Mouse (Mus musculus): ENCODE results near the gene Nosip.
A peak's percentile ranks its signal among the peaks of the same experiment; 100 is the strongest.

The Nosip gene

GRCm38 (mm10) chr7:45062239-45062835, at the start of gene Nosip, which contains the start of gene Prrg2:
Nosip (plus strand) TSS chr7:45062429.
Prrg2 (minus strand) TSS chr7:45062677.
- DNase-seq, result peak; percentile 96

- DNase-seq, result no peak
Measured at GRCm38 (mm10) chr7:45012824-45013223, 49.4 kb upstream of the Nosip start.

GRCm38 (mm10) chr7:45013366-45014095, 48.7 kb upstream of the Nosip start:
- DNase-seq, result no peak

DNA sequence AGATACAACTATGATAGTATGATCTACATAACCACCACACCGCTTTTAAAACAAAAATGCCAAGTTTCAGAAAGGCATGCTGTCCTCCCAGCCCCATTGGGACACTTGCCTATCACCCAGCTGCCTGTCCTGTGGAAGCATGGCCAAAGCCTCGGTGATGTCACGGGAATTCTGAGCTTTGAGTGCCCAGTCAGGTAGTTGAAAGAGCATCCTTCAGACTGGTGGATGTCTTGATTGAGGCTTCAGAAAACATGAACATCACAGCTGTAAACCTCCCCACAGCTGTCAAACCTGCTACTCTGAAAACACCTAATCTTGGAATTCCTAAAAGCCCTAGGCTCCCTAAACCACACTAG, 48.2 kb upstream of the Nosip start:
- DNase-seq, result no peak

DNA sequence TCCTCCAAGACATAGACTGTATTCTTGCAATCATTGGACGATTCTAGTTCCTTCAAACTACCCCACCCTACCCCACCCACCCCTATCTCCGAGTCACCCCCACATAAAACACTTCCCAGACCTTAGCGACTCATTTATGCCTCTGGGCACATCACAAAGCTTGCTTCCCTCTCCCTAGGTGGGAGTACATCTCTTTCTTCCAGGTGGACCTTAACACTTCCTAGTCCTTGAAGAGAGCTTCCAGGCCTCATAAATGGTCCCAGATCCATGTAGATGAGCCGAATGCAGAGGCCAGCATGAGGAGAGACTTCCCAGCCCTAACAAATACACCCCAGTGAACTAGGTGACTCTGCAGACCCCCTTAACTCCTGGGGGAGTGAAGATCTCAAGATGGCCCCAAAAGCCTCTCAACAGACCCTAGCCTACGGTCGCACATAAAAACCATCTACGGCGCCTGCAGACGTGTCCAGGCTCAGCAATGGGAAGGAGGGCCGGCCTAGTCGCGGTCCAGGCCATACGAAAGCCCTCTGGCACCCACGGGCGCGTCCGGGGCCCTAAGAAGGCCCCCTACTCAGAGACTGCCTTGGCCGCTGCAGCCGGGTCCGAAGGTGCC, 46.8 kb upstream of the Nosip start:
- DNase-seq, result no peak

DNA sequence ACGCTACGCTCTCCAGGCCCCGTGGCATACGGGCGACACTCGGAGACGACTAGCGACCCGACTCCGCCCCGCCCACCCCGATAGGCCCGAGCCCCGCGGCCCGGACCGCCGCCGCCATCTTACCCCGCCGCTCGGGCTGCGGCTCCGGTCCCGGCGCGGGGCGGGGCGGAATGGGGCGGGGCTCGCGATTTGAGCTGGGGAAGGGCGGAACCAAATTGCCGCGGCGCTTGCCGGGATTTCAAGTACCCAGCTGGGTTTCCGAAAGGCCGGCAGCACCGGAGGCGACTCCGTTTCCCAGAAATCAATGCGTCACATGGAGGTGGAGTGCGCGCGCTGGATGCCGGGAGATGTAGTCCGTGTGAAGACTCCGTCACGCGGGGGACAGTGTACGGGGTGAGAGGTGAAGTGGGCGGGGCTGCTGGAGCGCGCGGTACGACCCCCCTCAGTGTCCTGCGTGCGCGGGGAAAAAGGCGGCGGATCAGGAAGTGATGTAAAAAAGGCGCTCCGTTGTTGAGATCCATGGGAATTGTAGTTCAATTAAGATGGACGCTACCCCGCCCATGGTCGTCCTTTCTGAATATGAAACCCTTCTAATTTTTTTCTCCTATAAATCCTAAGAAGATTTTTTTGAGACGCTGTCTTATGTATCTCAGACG, 46.1 kb upstream of the Nosip start, which contains the start of gene Scaf1:
TSS of gene Scaf1 (minus strand) at position 407 of the 656 bp plus-strand sequence.
- DNase-seq, result peak; percentile 100

DNA sequence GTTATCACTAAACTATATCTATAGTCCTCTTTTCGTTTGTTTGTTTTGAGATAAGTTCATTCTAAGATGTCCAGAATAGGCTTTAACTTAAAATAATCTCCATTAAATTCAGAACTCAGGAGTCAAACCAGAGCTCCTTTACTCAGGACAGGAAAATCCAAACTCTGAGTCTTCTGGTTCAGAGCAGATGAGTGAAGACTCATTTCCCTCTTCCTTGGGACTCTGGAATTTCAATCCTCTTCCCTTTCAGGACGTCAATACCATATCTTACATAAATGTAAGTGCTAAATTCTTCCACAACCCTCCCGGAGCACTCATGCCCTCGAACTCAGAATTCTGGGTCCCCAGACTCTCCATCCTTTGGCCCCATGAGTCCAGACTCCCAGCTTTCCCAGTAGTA, 45.5 kb upstream of the Nosip start:
- DNase-seq, result no peak

GRCm38 (mm10) chr7:45017242-45018061, 44.8 kb upstream of the Nosip start, which contains the start of gene Rras:
Rras (plus strand) TSS chr7:45017961.
- DNase-seq, result peak; percentile 94

DNA sequence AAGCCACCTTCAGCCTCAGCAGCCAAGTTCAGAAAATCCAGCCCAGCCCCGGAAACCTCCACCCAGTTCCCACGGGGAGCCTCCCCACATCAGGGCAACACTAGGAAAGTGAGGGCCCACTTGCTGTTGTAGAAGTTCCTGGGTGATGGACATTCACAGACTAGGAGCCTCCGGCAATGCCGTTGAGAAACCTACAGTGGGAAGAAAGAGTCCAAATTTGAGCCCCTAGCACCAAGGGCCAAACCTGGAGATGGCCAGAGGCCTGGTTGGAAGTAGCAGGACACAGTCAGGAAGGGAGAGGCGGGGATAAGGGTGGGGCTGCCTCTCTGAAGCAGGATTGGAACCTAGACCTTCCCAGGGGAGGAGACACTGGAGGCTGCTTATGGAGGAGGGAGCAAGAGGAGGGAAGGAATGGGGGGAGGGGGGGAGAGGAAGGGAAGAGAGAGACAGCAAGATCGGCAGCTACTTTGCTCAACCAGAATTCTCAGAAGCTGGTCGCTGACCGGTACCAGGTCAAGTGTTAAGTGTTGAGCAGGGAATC, 43.1 kb upstream of the Nosip start:
- DNase-seq, result peak; percentile 79

GRCm38 (mm10) chr7:45020225-45020624, 42.0 kb upstream of the Nosip start:
- no peak for DNase-seq

DNA sequence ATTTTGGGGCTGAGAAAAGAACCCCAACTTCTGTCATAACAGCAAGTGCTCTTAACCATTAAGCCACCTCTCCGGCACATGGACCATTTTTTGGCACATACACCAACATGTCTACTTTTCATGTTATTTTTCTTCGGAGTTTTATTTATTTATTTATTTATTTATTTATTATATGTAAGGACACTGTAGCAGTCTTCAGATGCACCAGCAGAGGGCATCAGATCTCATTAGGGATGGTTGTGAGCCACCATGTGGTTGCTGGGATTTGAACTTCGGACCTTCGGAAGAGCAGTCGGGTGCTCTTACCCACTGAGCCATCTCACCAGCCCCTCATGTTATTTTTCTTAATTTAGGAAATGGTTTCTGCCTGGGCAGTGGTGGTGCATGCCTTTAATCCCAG, 38.5 kb upstream of the Nosip start:
- DNase-seq, result peak; percentile 48

- DNase-seq, result peak; percentile 16
Measured at GRCm38 (mm10) chr7:45024281-45025248, 37.7 kb upstream of the Nosip start.

DNA sequence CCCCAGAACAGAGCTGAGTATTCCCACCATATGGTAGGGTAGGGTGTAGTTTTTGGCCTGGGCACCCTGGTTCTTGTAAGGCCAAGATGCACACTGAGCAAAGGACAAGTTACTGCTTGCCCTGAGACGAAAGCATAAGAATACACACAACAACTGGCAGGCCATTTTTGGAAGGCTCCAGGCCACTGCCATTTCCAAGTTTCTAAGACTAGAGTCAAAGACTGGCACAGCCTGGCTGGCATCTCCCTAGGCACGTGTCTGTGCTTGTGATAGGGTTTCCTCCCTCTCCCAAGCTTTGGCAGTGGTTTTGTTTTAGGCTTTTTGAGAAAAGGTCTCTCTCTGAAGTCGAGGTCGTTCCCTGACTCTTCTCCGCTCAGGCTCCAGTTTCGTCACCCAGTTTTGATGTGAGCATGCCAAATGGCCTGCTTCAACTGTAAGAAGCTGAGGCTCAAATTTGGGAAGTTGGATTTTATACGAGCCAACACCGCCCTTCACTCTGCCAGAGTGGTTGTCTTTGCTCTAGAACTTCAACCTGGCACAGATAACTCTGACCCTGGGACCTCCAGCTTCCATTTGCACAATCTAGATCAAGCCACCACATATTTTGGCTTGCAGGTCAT, 36.5 kb upstream of the Nosip start:
- DNase-seq, result peak; percentile 7

DNA sequence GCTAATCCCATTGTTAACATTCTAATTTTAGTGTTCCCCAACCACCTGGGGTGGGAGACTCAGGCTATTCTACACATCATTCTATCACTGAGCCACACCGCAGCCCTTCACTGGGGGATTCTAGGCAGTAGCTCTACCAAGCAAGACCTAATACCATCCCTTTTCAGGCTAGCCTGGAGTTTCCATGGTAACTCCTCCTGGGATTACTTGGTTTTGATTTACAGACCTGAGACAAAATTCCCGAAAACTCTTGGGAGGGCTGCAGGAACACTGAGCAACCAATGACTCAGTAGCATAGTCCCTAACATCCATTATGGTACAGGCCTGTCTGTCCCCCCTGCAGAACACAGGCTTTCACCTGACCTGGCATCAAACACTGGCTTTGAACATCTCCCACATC, 36.0 kb upstream of the Nosip start:
- no peak for DNase-seq

GRCm38 (mm10) chr7:45027761-45028160, 34.5 kb upstream of the Nosip start:
- no peak for DNase-seq

DNA sequence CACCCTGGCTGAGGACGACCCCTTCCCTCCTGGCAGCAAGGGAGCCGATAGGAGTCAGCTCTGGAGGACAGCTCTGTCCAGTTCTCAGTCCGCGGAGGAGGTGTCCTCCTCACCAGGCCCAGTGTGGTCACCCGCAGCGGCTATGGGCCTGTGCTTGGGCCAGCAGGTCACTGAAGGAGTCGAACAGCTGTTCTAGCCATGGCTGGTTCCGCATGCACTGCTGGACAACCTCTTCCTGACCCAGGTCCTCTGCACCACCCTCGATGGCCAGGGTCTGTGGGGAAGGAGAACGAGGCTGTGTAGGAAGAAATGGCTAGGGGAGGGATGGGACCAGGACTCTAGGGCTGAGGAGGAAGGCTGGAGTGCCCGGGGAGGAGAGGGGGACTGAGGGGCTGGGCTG, 33.9 kb upstream of the Nosip start:
- DNase-seq, result no peak

- no peak for DNase-seq
Measured at GRCm38 (mm10) chr7:45029995-45030394, 32.2 kb upstream of the Nosip start.

- DNase-seq, result no peak
Measured at GRCm38 (mm10) chr7:45030857-45031256, 31.4 kb upstream of the Nosip start.

- no peak for DNase-seq
Measured at GRCm38 (mm10) chr7:45033722-45034359, 28.4 kb upstream of the Nosip start.

DNA sequence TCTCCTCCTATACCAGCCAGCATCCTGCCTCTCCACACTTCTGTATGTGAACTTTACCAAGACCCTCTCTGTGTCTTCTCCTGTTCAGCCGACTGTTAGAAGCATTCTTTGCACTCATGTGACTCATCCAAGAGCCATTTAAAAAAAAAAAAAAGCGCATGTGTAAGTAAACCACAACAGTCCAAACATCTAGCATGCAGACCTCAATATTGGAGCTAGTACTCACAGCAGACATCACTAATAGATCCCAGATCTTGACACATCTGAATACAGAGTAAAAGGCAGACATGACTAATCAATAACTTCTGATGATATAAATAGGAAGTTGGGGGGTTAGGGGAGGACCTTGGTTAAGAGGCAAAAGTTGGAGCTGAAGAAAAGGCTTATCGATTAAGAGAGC, 26.6 kb upstream of the Nosip start:
- no peak for DNase-seq
